Mouse (Mus musculus) intestine, embryonic 15.5 days (tissue): ENCODE measurements at regions not wholly inside any gene's neighbourhood (a gene's known extent, or its start where the extent isn't known, plus 50 kb on each side); places are given as distances from the start of the nearest gene placed in this dataset.

ENCODE experiments used
- ATAC-seq: fragments of 200-750 bp; cut with Nextera tagmentation; 2 replicates; pipeline ENCODE4 v1.8.0; 2017; ENCODE audit warnings: moderate TSS enrichment, moderate library complexity
- H3K27ac ChIP-seq: fragments of 300-500 bp; sonication (generic); 2 replicates; pipeline ENCODE4 v1.5.1; 2015; ENCODE audit warnings: mild to moderate bottlenecking, inconsistent platforms
- H3K27me3 ChIP-seq: fragments of 300-500 bp; sonication (generic); replicated peaks from 2 replicates; pipeline ENCODE4 v1.6.1; 2015; ENCODE audit warnings: inconsistent platforms
- H3K36me3 ChIP-seq: fragments of 300-500 bp; sonication (generic); 2 replicates; pipeline ENCODE4 v1.6.1; 2015; ENCODE audit warnings: inconsistent platforms
- H3K4me1 ChIP-seq: fragments of 300-500 bp; sonication (generic); replicated peaks from 2 replicates; pipeline ENCODE4 v1.6.1; 2015; ENCODE audit warnings: inconsistent platforms
- H3K4me2 ChIP-seq: fragments of 300-500 bp; sonication (generic); replicated peaks from 2 replicates; pipeline ENCODE4 v1.6.1; 2015; ENCODE audit warnings: mild to moderate bottlenecking, inconsistent platforms
- H3K4me3 ChIP-seq: fragments of 300-500 bp; sonication (generic); replicated peaks from 2 replicates; pipeline ENCODE4 v1.5.1; 2015; ENCODE audit warnings: inconsistent platforms
- H3K9ac ChIP-seq: fragments of 300-500 bp; sonication (generic); 2 replicates; pipeline ENCODE4 v1.6.1; 2015; ENCODE audit warnings: inconsistent platforms
- H3K9me3 ChIP-seq: fragments of 300-500 bp; sonication (generic); 2 replicates; pipeline ENCODE4 v1.6.1; 2016; ENCODE audit warnings: inconsistent platforms
- WGBS: fragments of 180-500 bp; shearing (Covaris S2); methylation state at CpG from one replicate; pipeline ENCODE4 v1.1.7; 2015; 5-methylcytosine and 5-hydroxymethylcytosine counted together

DNA sequence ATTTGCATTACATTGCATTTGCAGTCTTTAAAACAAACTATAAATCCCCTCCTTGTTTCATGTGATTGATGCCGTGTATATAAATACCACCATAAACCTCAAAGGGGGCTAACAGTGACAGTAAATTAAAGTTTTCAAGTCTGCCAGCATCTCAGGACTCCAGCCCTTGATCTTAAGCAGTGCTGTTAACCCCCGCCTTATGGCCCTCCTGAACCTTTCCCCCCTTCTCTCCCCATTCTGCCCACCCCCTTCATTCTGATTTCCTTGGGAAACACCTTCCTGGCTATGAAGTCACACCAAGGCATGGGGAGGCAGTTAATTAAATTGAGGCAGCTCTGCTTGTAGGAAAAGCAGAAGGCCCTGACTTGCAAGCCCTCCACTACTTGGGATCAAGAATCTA, 302.5 kb upstream of the Nr2f2 start:
- H3K4me2 ChIP-seq = no peak overlapping the region
- no peaks in the 10 kb centered on the region; the same call in 1 of the 2 replicates for H3K4me1 ChIP-seq
- no peak for ATAC-seq
- H3K4me3 ChIP-seq = no peak overlapping the region
- 59% methylated on average over 2 of the region's 2 CpGs for WGBS
- no peaks in the 10 kb centered on the region for H3K27me3 ChIP-seq
- H3K9ac ChIP-seq = no peak overlapping the region
- H3K27ac ChIP-seq = no peak overlapping the region
- no peaks in the 10 kb centered on the region for H3K36me3 ChIP-seq
- H3K9me3 ChIP-seq = no peaks in the 10 kb centered on the region

DNA sequence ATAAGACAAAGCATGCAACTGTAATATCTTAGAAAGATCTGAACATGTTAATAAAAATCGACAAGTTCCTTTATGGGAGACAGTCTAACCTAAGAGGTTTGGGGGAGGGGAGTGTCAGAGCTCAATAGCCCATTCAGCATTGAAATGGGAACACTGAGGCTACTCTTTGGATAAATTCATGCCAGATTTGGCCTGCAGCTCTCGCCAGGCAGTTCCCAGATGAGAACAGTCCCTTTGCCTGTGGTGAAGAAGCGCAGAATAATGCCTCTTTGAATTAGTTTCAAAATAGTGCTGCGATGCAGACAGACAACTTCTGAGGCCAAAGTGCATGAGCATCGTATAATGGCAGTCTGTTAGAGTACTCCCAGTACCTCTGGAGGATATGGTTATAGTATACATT, 293.6 kb upstream of the Nr2f2 start:
- WGBS = 81% methylated on average over 5 of the region's 5 CpGs

GRCm38 (mm10) chr7:70649760-70650377, 283.3 kb upstream of the Nr2f2 start:
- H3K27me3 ChIP-seq = no peaks in the 10 kb centered on the region
- ATAC-seq = no peak
- WGBS = 54% methylated on average over 8 of the region's 8 CpGs
- no peaks in the 10 kb centered on the region for H3K36me3 ChIP-seq
- no peaks in the 10 kb centered on the region for H3K4me1 ChIP-seq
- no peak overlapping the region for H3K27ac ChIP-seq
- H3K9ac ChIP-seq = no peak overlapping the region
- no peaks in the 10 kb centered on the region for H3K9me3 ChIP-seq
- no peak overlapping the region for H3K4me2 ChIP-seq
- H3K4me3 ChIP-seq = no peak overlapping the region

More for the DNA sequence above, 293.6 kb upstream of the Nr2f2 start:
- Histone ChIP-seq H3K4me3 (no peak overlapping the region), H3K9me3 (no peaks in the 10 kb centered on the region), H3K27me3 (no peaks in the 10 kb centered on the region), H3K4me2 (no peak overlapping the region), H3K9ac (no peak overlapping the region), H3K27ac (no peak overlapping the region), H3K4me1 (no peaks in the 10 kb centered on the region), H3K36me3 (no peaks in the 10 kb centered on the region)
- ATAC-seq = no peak

GRCm38 (mm10) chr7:70646801-70647200, 280.3 kb upstream of the Nr2f2 start:
- ATAC-seq = no peak
- no peak overlapping the region for H3K9ac ChIP-seq
- no peaks in the 10 kb centered on the region for H3K27me3 ChIP-seq
- no peak overlapping the region for H3K4me3 ChIP-seq
- 68% methylated on average over 2 of the region's 2 CpGs for WGBS
- H3K27ac ChIP-seq = no peak overlapping the region
- no peak overlapping the region for H3K4me2 ChIP-seq
- H3K4me1 ChIP-seq = no peaks in the 10 kb centered on the region
- H3K9me3 ChIP-seq = no peaks in the 10 kb centered on the region
- no peaks in the 10 kb centered on the region for H3K36me3 ChIP-seq

DNA sequence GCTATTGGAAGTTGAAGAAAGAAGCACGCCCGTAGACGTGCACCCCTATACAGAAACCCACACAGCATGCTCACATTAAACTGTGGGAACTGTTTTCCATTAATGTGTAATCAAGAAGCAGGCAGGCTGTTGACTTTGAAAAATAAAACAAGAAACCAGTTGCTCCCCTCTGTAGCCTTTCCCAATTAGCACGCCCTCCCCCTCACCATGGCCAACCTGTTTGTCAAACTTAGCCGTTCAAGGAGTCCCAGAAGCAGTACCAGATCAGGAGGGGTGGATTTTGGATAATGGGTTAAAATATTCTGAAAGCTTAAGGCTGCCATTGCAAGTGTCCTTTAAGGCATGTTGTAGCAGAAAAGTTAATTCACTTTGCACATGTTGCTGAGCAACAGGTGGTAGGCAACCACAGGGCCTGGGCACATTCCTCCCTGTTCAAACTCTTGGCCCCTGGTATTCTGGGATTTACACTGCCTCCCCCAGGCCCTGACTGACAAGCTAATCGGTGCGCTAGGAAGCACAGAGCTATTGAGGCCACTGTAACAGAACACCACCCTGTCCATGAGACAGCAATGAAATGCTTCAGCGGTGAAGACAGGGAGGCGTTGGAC, 277.3 kb upstream of the Nr2f2 start:
- H3K4me3 ChIP-seq = no peak overlapping the region
- no peaks in the 10 kb centered on the region for H3K36me3 ChIP-seq
- H3K4me1 ChIP-seq = no peaks in the 10 kb centered on the region
- no peaks in the 10 kb centered on the region for H3K27me3 ChIP-seq
- 59% methylated on average over 9 of the region's 9 CpGs for WGBS
- ATAC-seq = no peak
- H3K27ac ChIP-seq = no peak overlapping the region
- no peak overlapping the region for H3K4me2 ChIP-seq
- no peaks in the 10 kb centered on the region for H3K9me3 ChIP-seq
- H3K9ac ChIP-seq = no peak overlapping the region

- no peaks in the 10 kb centered on the region for H3K9me3 ChIP-seq
- WGBS = 87% methylated on average over 1 of the region's 1 CpGs
- H3K36me3 ChIP-seq = no peaks in the 10 kb centered on the region
- no peaks in the 10 kb centered on the region for H3K27me3 ChIP-seq
- H3K27ac ChIP-seq = no peak overlapping the region
- no peak overlapping the region for H3K4me2 ChIP-seq
- no peak for ATAC-seq
- H3K4me3 ChIP-seq = no peak overlapping the region
- H3K4me1 ChIP-seq = no peaks in the 10 kb centered on the region
- H3K9ac ChIP-seq = no peak overlapping the region
Measured at GRCm38 (mm10) chr7:70643055-70643454, 276.5 kb upstream of the Nr2f2 start.

DNA sequence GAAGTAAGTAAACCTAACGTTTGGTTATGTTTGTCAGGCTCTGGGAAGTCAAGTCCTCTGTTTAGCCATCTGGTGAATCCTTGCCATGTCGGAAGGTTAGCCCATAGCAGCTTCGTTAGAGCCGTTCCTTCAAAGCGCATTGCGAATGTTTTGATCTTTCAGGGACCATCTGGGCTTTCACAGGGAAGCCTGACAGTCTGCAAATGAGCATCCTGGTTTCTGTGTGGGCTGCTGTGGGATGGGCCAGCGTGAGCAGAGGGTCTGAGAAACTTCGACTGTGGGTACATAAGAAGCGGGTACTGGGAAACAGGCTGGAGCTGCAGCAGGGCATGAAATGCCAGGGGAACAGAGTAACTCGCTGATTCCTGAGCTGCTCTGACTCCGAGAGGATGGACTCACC, 274.7 kb upstream of the Nr2f2 start:
- H3K9ac ChIP-seq = no peak overlapping the region
- WGBS = 47% methylated on average over 11 of the region's 11 CpGs
- no peak for ATAC-seq

GRCm38 (mm10) chr7:70640574-70640973, 274.0 kb upstream of the Nr2f2 start:
- 89% methylated on average over 11 of the region's 11 CpGs for WGBS
- Histone ChIP-seq H3K27ac (no peak overlapping the region), H3K9me3 (no peaks in the 10 kb centered on the region), H3K36me3 (no peaks in the 10 kb centered on the region), H3K4me3 (no peak overlapping the region), H3K4me2 (no peak overlapping the region), H3K4me1 (no peaks in the 10 kb centered on the region), H3K27me3 (no peaks in the 10 kb centered on the region), H3K9ac (no peak overlapping the region)
- no peak for ATAC-seq

More for the DNA sequence above, 274.7 kb upstream of the Nr2f2 start:
- no peak overlapping the region for H3K4me2 ChIP-seq
- no peaks in the 10 kb centered on the region for H3K4me1 ChIP-seq
- no peak overlapping the region for H3K4me3 ChIP-seq
- H3K9me3 ChIP-seq = no peaks in the 10 kb centered on the region
- H3K36me3 ChIP-seq = no peaks in the 10 kb centered on the region
- H3K27me3 ChIP-seq = no peaks in the 10 kb centered on the region
- no peak overlapping the region for H3K27ac ChIP-seq

DNA sequence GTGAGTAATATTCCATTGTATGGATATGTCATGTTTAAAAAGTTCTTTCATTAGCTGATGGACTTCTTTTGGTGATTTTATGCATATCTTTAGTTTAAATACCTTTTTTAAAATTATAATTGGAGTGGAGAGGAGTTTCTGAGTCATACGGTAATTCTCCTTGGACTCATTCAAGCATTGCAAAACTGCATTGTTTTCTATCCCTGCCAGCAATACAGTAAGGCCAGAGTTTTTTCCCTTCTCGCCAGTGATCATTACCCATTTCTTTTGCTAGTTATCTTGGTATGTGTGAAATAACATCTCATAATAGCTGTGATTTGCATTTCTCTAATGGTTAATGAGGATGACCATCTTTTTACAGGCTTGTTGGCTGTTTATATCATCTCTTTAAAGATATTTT, 271.6 kb upstream of the Nr2f2 start:
- ATAC-seq = no peak
- Histone ChIP-seq H3K27ac (no peak overlapping the region), H3K4me2 (no peak overlapping the region), H3K4me3 (no peak overlapping the region), H3K4me1 (no peaks in the 10 kb centered on the region), H3K36me3 (no peaks in the 10 kb centered on the region), H3K9ac (no peak overlapping the region), H3K27me3 (no peaks in the 10 kb centered on the region), H3K9me3 (no peaks in the 10 kb centered on the region)
- 95% methylated on average over 2 of the region's 2 CpGs for WGBS

GRCm38 (mm10) chr7:70634016-70634415, 267.5 kb upstream of the Nr2f2 start:
- no peak overlapping the region for H3K4me3 ChIP-seq
- no peaks in the 10 kb centered on the region for H3K4me1 ChIP-seq
- no peak overlapping the region for H3K27ac ChIP-seq
- H3K27me3 ChIP-seq = no peaks in the 10 kb centered on the region
- 57% methylated on average over 11 of the region's 11 CpGs for WGBS
- ATAC-seq = no peak
- no peaks in the 10 kb centered on the region for H3K36me3 ChIP-seq
- no peak overlapping the region for H3K4me2 ChIP-seq
- no peaks in the 10 kb centered on the region for H3K9me3 ChIP-seq
- H3K9ac ChIP-seq = no peak overlapping the region

GRCm38 (mm10) chr7:70633577-70633976, 267.0 kb upstream of the Nr2f2 start:
- ATAC-seq = no peak
- Histone ChIP-seq H3K9ac (no peak overlapping the region), H3K27ac (no peak overlapping the region)

DNA sequence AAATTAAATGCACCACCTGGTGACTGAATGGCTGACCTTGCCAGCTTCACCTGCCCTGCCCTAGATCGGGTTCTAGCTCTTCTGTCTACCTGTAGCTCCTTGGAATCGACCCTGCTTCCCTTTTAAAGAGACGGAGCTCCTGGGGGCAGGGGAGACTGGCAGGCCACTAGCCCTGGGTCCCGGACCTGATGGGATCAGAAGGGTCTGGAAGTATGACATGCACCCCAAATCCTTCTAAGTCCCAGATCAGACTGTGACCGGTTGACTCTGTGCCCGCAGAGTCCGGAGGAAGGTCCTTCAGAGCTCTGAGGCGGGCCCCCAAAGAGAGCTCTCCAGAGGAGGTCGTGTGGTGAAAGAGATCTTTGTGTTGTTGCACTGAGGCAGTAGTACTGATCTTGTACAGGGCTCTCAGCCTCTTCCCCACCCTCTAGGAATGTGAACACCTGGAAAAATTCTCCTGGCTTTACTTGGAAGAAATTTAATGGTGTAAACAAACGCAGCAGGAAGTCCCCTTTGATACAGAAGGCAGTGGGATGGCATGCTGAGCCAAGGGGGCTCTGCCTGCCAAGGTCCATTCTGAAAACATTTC, 259.2 kb upstream of the Nr2f2 start:
- no peaks in the 10 kb centered on the region for H3K27me3 ChIP-seq
- peak; percentile 34 for ATAC-seq
- H3K27ac ChIP-seq = no peak overlapping the region
- 20% methylated on average over 10 of the region's 10 CpGs for WGBS
- H3K36me3 ChIP-seq = no peaks in the 10 kb centered on the region
- no peaks in the 10 kb centered on the region for H3K9me3 ChIP-seq
- H3K4me2 ChIP-seq = peak overlapping the region; percentile 63
- H3K4me3 ChIP-seq = peak overlapping the region; percentile 25
- H3K4me1 ChIP-seq = peaks cover 23% of the 10 kb centered on the region
- H3K9ac ChIP-seq = no peak overlapping the region

More at GRCm38 (mm10) chr7:70633577-70633976, 267.0 kb upstream of the Nr2f2 start:
- 58% methylated on average over 11 of the region's 11 CpGs for WGBS
- Histone ChIP-seq H3K4me2 (no peak overlapping the region), H3K4me3 (no peak overlapping the region), H3K36me3 (no peaks in the 10 kb centered on the region), H3K9me3 (no peaks in the 10 kb centered on the region), H3K27me3 (no peaks in the 10 kb centered on the region), H3K4me1 (no peaks in the 10 kb centered on the region)
